Mouse (Mus musculus) right cerebral cortex, postnatal 4 days (tissue): ENCODE results near the gene Emc10.
A peak's percentile ranks its signal among the peaks of the same experiment; 100 is the strongest.

Source experiments
- DNase-seq: peaks from one replicate; pipeline ENCODE4 v3.0.0-alpha.2; 2022

Gene Emc10

GRCm38 (mm10) chr7:44525126-44525832 lies 28.9 kb upstream of the Emc10 start:
- DNase-seq = peak; percentile 58

DNA sequence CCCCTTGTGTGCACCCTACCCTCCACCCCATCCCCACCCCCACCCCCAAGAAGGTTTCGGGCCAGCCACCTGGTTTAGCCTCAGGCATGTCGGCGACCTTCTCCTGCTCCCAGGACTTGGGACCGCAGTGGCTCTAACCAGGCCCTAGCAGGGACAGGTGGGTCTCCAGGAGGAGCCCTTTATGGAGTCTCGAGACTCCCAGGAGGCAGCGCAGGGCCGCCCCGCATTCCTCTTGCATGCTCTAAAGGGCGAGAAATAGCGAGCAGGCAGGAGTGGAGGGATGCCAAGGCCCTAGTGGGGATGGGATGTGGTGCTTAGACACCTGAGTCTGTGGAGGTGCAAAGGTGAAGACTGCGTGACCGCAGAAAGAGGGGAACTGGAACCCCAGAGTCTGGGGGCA lies 28.2 kb upstream of the Emc10 start, which contains the start of gene Mybpc2:
TSS of gene Mybpc2 (minus strand) at position 155 of the 400 bp plus-strand sequence.
- no peak for DNase-seq

GRCm38 (mm10) chr7:44523056-44523455 lies 26.7 kb upstream of the Emc10 start:
- no peak for DNase-seq

DNA sequence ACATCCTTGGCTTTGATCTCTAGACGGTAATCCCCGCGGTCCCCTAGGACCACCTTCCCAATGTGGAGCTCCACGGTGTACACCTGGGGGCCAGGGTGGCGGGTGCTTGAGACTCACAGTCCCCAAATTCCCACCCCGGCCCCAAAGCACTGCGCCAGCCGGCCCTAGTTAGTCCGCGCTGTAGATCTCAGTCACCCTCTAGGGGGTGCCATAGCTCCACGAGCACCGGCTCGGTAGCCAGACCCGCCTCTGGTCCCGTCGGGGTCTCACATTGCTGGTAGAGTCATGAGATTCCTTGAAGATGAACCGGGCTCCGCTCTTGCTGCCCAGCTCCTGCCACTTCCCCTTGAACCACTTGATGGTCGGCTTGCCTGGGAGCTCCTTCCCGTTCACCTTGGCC lies 25.4 kb upstream of the Emc10 start:
- peak; percentile 60 for DNase-seq

- DNase-seq = no peak
Measured at GRCm38 (mm10) chr7:44520990-44521389, 24.7 kb upstream of the Emc10 start.

- DNase-seq = no peak
Measured at GRCm38 (mm10) chr7:44519240-44519913, 23.0 kb upstream of the Emc10 start.

GRCm38 (mm10) chr7:44507491-44507890 lies 11.2 kb upstream of the Emc10 start:
- no peak for DNase-seq

DNA sequence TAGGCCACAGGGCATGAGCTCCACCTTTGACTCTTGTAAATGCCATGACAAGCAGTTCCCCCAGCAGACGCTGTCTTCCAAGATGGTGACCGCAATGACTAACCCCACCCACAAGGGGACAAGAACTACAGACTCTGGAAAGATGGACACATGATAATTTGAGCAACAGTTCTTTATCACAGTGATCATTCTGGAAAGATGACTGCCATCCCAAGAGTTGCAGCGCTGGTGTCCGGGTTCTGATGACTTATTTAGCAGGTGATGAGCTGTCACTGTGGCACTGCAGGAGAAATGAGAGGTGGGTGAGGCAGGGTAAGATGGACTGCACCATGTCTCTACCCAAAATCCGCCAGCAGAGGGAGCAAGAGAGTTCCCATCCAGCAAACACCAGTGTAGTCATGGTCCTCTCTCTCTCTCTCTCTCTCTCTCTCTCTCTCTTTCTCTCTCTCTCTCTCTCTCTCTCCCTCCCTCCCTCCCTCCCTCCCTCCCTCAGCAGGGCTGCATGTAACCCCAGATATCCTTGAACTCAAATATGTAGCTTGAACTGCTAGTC lies 5.3 kb upstream of the Emc10 start:
- peak; percentile 83 for DNase-seq

- no peak for DNase-seq
Measured at GRCm38 (mm10) chr7:44500046-44500445, 3.7 kb upstream of the Emc10 start.

DNA sequence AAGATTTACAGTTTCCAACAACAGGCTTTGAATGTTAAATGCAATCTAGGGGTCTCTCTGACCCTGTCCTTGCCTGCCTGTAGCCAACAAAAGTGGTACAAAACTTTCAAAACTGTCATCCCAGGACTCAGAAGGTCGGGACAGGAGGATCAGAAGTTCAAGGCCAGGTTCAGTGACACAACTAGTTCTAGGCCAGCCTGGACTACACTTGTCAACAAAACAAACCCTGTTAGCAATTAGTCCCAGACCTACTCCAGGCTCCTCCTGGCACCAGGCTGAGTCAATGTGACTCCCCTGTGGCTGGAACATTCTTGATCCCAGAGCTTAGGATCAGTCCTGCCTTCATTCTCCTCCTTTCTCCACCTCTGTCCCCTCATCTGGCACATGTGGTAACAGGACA lies 2.6 kb upstream of the Emc10 start:
- no peak for DNase-seq

DNA sequence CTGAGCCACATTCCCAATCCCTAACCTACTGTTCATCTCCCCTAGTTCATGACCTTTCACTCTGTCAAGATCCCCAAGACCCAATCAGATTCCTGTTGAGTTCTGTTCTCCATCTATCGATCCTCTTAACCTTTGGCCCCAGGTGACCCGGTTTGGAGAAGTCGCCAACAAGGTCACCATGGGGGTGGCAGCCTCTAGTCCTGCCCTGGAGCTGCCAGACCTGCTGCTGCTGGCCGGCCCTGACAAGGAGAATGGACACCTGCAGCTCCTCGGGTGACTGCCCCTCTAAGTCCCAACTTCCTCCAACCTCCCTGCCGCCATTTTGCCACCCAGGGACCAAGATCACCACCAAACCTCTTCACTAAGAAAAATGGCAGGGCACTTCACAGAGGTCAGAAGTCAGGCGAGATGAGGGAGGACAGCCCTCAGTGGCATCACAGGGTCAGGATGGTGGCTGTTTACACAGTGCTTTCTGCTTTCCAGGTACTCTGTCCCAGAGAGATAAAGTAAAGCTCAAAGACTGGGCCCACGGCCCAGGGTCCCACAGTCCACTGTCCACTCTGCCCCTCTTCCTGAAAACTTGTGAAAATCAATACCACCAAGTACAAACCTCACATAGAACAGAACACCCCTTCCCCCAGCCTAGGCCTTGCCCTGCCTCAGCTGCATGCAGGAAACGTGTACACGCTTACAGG lies 1.2 kb upstream of the Emc10 start:
- DNase-seq = peak; percentile 23

- DNase-seq = no peak
Measured at GRCm38 (mm10) chr7:44496771-44497109, 411 bp upstream of the Emc10 start.

GRCm38 (mm10) chr7:44495086-44495485 lies 1.2 kb downstream of the Emc10 start:
- DNase-seq = peak; percentile 5

DNA sequence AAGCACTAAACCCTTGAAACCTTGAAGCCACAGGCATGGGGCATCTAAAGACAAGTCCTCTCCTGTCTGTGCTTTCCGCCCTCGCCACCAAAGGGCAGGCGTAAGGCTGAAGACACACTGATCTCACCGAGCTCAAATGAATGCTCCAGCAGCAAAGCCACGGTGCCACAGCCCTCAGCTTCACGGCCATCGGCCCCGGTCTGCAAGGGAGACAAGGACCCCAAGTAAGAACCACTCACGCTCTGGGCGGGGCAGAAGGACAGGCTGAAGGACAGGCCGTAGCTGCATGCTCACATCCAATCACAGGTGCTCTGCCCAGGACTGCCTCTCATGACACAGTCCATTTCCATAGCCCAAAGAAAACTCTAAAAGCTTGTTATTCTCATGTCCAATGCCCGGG lies 1.6 kb downstream of the Emc10 start:
- peak; percentile 5 for DNase-seq

DNA sequence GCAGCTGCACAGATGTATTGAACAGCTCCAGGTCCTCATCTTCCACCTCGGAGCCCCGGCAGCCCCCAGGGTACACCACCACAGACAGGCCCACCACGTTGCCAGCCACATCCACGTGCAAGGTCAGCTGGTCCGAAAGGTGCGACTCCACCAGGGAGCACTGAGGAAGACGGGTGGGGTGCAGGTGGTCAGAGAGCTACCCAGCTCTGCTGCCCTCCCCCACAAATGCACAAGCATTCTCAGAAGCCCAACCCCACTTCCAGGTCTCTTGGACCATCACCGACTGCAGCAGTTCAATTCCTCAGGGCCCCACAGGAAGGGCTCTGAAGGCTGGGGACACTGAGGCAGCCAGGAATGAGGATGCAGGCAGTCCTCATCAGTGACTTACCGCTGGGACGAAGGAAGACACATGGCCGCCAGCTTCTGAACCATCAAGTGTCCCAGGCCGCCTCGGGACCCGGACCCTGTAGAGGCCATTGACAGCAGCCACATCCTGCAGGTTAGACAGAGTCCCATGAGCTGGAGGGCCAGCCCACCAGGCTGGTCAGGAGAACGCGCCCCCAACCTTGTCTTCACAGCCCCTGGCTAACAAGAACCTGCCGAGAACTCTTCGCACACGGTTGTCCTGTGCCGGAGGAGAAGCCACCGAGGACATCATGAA lies 4.0 kb downstream of the Emc10 start:
- no peak for DNase-seq

GRCm38 (mm10) chr7:44491391-44491790 lies 4.9 kb downstream of the Emc10 start:
- DNase-seq = no peak

GRCm38 (mm10) chr7:44490281-44490680 lies 6.0 kb downstream of the Emc10 start:
- DNase-seq = peak; percentile 4

- peak; percentile 3 for DNase-seq
Measured at GRCm38 (mm10) chr7:44488545-44488944, 7.8 kb downstream of the Emc10 start.

DNA sequence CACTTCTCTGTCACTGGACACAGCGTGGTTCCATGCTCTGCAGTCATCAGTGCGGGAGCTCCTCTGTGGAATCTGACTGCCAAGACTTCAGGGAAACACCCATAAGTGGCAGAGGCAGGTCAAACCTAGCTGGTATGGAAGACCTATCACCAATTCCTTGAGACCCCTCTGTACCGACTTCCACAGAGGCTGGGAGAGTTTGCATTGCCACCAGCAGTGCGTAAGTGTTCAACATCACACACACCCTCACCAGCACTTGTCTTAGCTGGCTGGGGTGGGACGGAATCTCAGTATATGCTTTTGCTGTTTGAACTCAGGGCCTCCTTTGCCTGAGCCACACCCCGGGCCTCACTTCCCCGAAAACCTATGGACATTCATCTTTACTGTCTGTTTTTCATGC lies 8.4 kb downstream of the Emc10 start:
- DNase-seq = no peak

DNA sequence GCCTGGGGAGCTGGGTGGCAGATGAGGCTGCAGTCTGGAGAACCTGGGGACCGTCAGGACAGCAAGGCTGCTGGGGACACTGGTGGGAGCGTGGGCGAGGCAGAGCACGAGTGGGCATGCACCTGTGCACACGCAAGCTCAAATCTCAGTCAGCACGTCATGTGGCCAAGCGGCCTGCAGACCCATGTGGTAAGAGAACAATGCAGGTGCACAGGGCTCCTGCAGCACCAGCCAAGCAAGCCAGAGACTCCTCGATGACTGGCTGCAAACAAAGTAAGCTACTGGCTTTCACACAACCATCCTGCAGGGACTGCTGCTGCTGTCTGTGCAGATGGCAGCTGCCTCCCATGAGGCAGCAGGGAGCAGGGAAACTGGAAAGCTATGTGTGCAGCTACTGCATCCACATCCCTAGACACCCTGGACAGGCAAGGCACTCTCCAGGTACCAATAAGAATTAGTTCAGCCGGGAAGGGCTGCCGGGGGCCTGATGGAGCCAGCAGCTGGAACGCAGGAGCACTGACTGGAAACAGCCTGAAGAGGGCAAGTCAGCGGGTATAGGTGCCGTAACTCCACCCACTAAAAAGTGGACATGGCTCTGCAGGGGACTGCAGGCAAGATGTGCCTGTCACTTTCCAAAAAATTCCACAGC lies 9.3 kb downstream of the Emc10 start:
- peak; percentile 4 for DNase-seq

DNA sequence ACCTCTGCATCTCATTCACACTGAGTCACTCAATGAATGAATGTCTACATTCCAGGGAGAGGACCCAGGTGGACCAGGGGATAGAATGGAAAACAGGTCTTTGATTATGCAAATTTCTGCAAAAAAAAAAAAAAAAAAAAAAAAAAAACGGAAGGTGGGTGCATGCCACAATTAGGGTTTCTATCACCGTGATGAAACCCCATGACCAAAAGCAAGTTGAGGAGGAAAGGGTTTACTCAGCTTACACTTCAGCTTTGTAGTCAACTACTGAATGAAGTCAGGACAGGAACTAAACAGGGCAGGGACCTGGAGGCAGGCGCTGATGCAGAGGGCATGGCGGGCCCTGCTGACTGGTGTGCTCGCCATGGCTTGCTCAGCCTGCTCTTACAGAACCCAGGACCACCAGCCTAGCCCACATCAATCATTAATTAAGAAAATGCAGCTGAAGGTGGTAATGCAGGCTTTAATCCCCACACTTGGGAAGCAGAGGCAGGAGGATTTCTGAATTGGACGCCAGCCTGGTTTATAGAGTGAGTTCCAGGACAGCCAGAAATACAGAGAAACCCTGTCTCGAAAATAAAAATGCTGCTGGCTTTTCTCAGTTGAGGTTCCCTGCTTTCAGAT lies 10.6 kb downstream of the Emc10 start:
- DNase-seq = no peak
